Mouse (Mus musculus): ENCODE measurements around the gene Gm16485. TPM values are rescaled to one million over a fixed set of nuclear protein-coding genes. Genes with fewer than 3 reads are reported as not detected.

Gene Gm16485
- polyA plus RNA-seq (2014; fragmentation: Nextera tagmentation; extraction: Ambion mirVana): 0.45 and 0.55 TPM in 2 replicates

GRCm38 (mm10) chr9:8971491-8971890 lies at the start of gene Gm16485:
Gm16485 (plus strand) TSS chr9:8971791.
- Histone ChIP-seq H3K9me3 (ENCODE audit: control insufficient read depth, low read length) (no peaks in the 10 kb centered on the region), H3K36me3 (ENCODE audit: control insufficient read depth, insufficient read depth, low read length) (no peaks in the 10 kb centered on the region), H3K4me3 (replicated peaks; ENCODE audit: low read depth, low read length) (no peak within 1 kb of the TSS), H3K27ac (replicated peaks; ENCODE audit: low read depth, low read length) (no peak within 1 kb of the TSS), H3K27me3 (ENCODE audit: control insufficient read depth, insufficient read depth, low read length) (no peaks in the 10 kb centered on the region), H3K4me2 (ENCODE audit: low read length) (no peak within 1 kb of the TSS), H3K4me1 (ENCODE audit: control insufficient read depth, insufficient read depth, low read length) (no peaks in the 10 kb centered on the region), H3K9ac (replicated peaks; ENCODE audit: low read length) (no peak within 1 kb of the TSS)
- DNase-seq (no peak), ATAC-seq (ENCODE audit: low FRiP score, low TSS enrichment) (no peak)
- 77% methylated on average over 2 of the region's 2 CpGs for WGBS

DNA sequence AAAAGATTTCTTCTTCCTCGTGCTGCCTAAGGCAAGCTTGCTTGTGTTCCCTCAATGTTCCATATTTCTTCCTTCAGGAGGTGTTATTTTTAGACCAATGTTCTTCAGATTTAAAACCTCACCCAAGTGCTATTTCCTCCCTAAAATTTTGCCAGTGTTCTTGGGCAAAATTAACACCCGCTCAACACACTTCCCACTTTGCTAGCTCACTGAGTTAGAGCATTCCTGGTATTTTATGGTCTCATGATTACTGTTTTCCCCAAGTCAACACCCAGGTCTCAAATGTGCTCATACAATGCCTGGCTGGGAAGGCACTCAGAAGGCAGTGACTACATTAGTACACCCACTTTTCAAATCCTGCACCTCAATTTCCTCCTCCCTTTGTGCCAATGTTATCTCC lies 44.0 kb upstream of the Gm16485 start:
- H3K4me2 ChIP-seq (ENCODE audit: low read length): no peak overlapping the region
- H3K36me3 ChIP-seq (ENCODE audit: control insufficient read depth, insufficient read depth, low read length): no peaks in the 10 kb centered on the region
- ATAC-seq (ENCODE audit: low FRiP score, low TSS enrichment) (no peak), DNase-seq (no peak)
- H3K27ac ChIP-seq (replicated peaks; ENCODE audit: low read depth, low read length): no peak overlapping the region
- H3K27me3 ChIP-seq (ENCODE audit: control insufficient read depth, insufficient read depth, low read length): no peaks in the 10 kb centered on the region
- 93% methylated on average over 2 of the region's 2 CpGs for WGBS
- H3K4me1 ChIP-seq (ENCODE audit: control insufficient read depth, insufficient read depth, low read length): no peaks in the 10 kb centered on the region
- no peak overlapping the region for H3K4me3 ChIP-seq (replicated peaks; ENCODE audit: low read depth, low read length)
- H3K9me3 ChIP-seq (ENCODE audit: control insufficient read depth, low read length): no peaks in the 10 kb centered on the region
- H3K9ac ChIP-seq (replicated peaks; ENCODE audit: low read length): no peak overlapping the region

- Histone ChIP-seq H3K9me3 (ENCODE audit: control insufficient read depth, low read length) (no peaks in the 10 kb centered on the region; the same call in 1 of the 2 replicates), H3K9ac (replicated peaks; ENCODE audit: low read length) (no peak overlapping the region), H3K27ac (replicated peaks; ENCODE audit: low read depth, low read length) (no peak overlapping the region), H3K27me3 (ENCODE audit: control insufficient read depth, insufficient read depth, low read length) (no peaks in the 10 kb centered on the region), H3K36me3 (ENCODE audit: control insufficient read depth, insufficient read depth, low read length) (no peaks in the 10 kb centered on the region), H3K4me2 (ENCODE audit: low read length) (no peak overlapping the region), H3K4me3 (replicated peaks; ENCODE audit: low read depth, low read length) (no peak overlapping the region), H3K4me1 (ENCODE audit: control insufficient read depth, insufficient read depth, low read length) (no peaks in the 10 kb centered on the region)
- no peak for DNase-seq
- WGBS: 44% methylated on average over 1 of the region's 1 CpGs
- no peak for ATAC-seq (ENCODE audit: low FRiP score, low TSS enrichment)
Measured at GRCm38 (mm10) chr9:8937753-8938152, 33.8 kb upstream of the Gm16485 start.

DNA sequence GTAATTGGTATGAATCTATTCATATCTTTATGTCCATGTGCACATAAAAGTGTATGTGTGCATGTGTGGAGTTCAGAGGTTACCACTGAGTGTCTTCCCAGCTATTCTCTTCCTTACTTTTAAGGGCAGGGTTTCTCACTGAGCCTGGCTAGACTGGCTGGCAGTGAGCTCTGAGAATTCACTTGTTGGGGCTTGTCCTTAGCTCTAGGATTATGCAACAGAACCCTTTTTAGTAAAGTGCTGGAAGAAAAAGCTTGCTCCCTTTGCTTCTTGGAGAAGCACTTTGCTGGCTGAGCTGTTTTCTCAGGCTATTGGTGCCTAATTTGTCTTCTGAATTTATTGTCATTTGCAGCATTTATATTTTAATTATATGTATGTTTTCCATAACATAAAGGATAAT lies 18.3 kb upstream of the Gm16485 start:
- no peak overlapping the region for H3K27ac ChIP-seq (replicated peaks; ENCODE audit: low read depth, low read length)
- H3K9ac ChIP-seq (replicated peaks; ENCODE audit: low read length): no peak overlapping the region
- DNase-seq (no peak), ATAC-seq (ENCODE audit: low FRiP score, low TSS enrichment) (no peak)
- no peaks in the 10 kb centered on the region for H3K4me1 ChIP-seq (ENCODE audit: control insufficient read depth, insufficient read depth, low read length)
- no peak overlapping the region for H3K4me3 ChIP-seq (replicated peaks; ENCODE audit: low read depth, low read length)
- no peaks in the 10 kb centered on the region for H3K36me3 ChIP-seq (ENCODE audit: control insufficient read depth, insufficient read depth, low read length)
- H3K4me2 ChIP-seq (ENCODE audit: low read length): no peak overlapping the region
- H3K27me3 ChIP-seq (ENCODE audit: control insufficient read depth, insufficient read depth, low read length): no peaks in the 10 kb centered on the region
- H3K9me3 ChIP-seq (ENCODE audit: control insufficient read depth, low read length): no peaks in the 10 kb centered on the region

DNA sequence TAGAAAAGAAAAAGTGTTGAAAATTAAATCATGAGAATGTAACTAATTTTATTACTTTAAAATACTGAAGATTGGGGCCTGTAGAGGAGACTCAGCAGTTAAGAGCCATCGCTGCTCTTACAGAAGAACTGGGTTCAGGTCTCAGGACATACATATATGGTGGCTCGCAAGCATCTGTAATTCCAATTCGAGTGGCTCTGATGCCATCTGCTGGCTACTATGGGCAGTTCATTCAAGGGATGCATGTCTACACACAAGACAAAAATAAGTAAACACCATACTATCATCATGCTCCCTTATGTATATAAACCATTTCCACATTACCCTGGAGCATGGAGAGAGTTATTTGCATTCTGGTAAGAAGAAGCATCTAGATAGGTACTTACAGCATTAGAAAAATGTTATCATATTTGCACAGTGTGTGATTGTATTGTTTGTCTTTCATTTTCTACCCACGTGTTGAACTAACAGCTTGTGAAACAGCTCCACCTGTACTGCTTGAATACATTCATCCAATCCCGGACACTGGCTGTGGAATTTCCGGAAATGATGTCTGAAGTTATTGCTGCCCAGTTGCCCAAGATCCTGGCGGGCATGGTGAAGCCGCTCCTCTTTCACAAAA lies 7.0 kb upstream of the Gm16485 start:
- Histone ChIP-seq H3K4me3 (replicated peaks; ENCODE audit: low read depth, low read length) (no peak overlapping the region), H3K27me3 (ENCODE audit: control insufficient read depth, insufficient read depth, low read length) (no peaks in the 10 kb centered on the region), H3K27ac (replicated peaks; ENCODE audit: low read depth, low read length) (no peak overlapping the region), H3K9me3 (ENCODE audit: control insufficient read depth, low read length) (no peaks in the 10 kb centered on the region), H3K9ac (replicated peaks; ENCODE audit: low read length) (no peak overlapping the region), H3K4me1 (ENCODE audit: control insufficient read depth, insufficient read depth, low read length) (no peaks in the 10 kb centered on the region), H3K4me2 (ENCODE audit: low read length) (no peak overlapping the region), H3K36me3 (ENCODE audit: control insufficient read depth, insufficient read depth, low read length) (no peaks in the 10 kb centered on the region)
- DNase-seq (peak; percentile 66), ATAC-seq (ENCODE audit: low FRiP score, low TSS enrichment) (peak; percentile 46)
- 65% methylated on average over 8 of the region's 8 CpGs for WGBS

DNA sequence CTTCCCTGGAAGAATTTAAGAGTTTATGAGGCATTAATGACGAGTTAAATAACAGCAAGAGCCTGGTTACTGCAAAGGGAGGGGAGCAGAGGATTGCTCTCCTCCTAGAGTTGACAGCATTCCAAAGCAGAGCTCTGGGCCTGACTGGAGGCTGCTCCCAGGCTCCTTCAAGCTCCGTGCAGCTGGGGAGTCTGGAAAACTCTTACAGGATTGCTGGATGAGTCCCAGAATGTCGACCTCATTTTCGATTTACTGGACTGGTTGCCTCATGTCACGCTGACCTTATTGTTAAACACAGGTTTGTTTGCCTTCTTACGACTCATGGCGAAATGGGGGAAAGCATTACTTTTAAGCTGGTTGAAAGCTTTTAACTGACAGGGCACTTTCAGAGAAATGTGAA lies 1.4 kb upstream of the Gm16485 start:
- no peak overlapping the region for H3K9ac ChIP-seq (replicated peaks; ENCODE audit: low read length)
- no peak overlapping the region for H3K4me3 ChIP-seq (replicated peaks; ENCODE audit: low read depth, low read length)
- no peaks in the 10 kb centered on the region for H3K36me3 ChIP-seq (ENCODE audit: control insufficient read depth, insufficient read depth, low read length)
- H3K27me3 ChIP-seq (ENCODE audit: control insufficient read depth, insufficient read depth, low read length): no peaks in the 10 kb centered on the region
- no peaks in the 10 kb centered on the region for H3K4me1 ChIP-seq (ENCODE audit: control insufficient read depth, insufficient read depth, low read length)
- no peaks in the 10 kb centered on the region for H3K9me3 ChIP-seq (ENCODE audit: control insufficient read depth, low read length)
- no peak overlapping the region for H3K27ac ChIP-seq (replicated peaks; ENCODE audit: low read depth, low read length)
- ATAC-seq (ENCODE audit: low FRiP score, low TSS enrichment): no peak
- DNase-seq: no peak
- H3K4me2 ChIP-seq (ENCODE audit: low read length): no peak overlapping the region
- 76% methylated on average over 7 of the region's 7 CpGs for WGBS

DNA sequence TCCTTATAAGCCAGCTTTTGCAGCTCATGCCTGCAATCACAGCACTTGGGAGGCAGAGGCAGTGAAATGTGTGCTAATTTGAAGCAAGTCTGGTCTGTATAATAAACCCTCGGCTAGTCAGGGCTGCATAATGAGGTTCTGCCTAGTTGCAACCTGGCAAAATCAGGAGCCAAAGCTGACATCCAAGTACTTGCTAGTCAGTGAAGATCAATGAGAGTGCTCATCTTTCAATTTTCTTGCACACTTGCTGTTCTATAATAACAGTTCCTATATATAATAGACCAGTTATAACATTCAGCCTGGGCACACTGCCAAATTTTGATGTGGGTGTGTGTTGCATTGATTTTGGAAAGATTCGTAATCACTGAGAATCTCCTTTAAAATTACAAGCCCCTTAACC lies 6.2 kb downstream of the Gm16485 start:
- DNase-seq: peak; percentile 23
- H3K4me3 ChIP-seq (replicated peaks; ENCODE audit: low read depth, low read length): no peak overlapping the region
- no peak overlapping the region for H3K9ac ChIP-seq (replicated peaks; ENCODE audit: low read length)
- H3K27ac ChIP-seq (replicated peaks; ENCODE audit: low read depth, low read length): no peak overlapping the region
- WGBS: 61% methylated on average over 2 of the region's 2 CpGs
- ATAC-seq (ENCODE audit: low FRiP score, low TSS enrichment): no peak
- no peaks in the 10 kb centered on the region for H3K9me3 ChIP-seq (ENCODE audit: control insufficient read depth, low read length)
- H3K4me1 ChIP-seq (ENCODE audit: control insufficient read depth, insufficient read depth, low read length): no peaks in the 10 kb centered on the region
- no peaks in the 10 kb centered on the region for H3K36me3 ChIP-seq (ENCODE audit: control insufficient read depth, insufficient read depth, low read length)
- no peak overlapping the region for H3K4me2 ChIP-seq (ENCODE audit: low read length)
- no peaks in the 10 kb centered on the region for H3K27me3 ChIP-seq (ENCODE audit: control insufficient read depth, insufficient read depth, low read length)

DNA sequence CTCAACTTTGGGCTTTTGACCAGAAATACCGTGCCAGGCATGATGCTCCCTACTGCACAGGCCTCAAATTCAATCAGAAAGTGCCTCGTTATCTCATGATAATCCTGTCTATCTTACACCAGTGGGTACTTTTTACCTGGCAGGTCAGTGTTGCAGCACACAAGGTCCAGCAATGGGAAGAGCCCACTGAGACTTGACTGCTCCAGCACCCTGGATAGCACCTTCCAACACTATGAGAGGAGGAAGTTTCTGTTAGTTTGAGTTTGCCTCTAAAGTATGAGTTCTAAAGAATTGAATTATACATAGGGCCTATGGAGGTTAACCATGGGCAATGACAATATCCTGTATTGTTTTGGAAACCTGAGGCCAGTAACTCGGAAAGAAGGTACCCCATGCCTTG lies 10.7 kb downstream of the Gm16485 start:
- 80% methylated on average over 3 of the region's 3 CpGs for WGBS
- Histone ChIP-seq H3K9ac (replicated peaks; ENCODE audit: low read length) (no peak overlapping the region), H3K27me3 (ENCODE audit: control insufficient read depth, insufficient read depth, low read length) (no peaks in the 10 kb centered on the region), H3K4me2 (ENCODE audit: low read length) (no peak overlapping the region), H3K4me3 (replicated peaks; ENCODE audit: low read depth, low read length) (no peak overlapping the region), H3K4me1 (ENCODE audit: control insufficient read depth, insufficient read depth, low read length) (no peaks in the 10 kb centered on the region), H3K36me3 (ENCODE audit: control insufficient read depth, insufficient read depth, low read length) (no peaks in the 10 kb centered on the region), H3K27ac (replicated peaks; ENCODE audit: low read depth, low read length) (no peak overlapping the region), H3K9me3 (ENCODE audit: control insufficient read depth, low read length) (no peaks in the 10 kb centered on the region)
- ATAC-seq (ENCODE audit: low FRiP score, low TSS enrichment) (no peak), DNase-seq (no peak)

DNA sequence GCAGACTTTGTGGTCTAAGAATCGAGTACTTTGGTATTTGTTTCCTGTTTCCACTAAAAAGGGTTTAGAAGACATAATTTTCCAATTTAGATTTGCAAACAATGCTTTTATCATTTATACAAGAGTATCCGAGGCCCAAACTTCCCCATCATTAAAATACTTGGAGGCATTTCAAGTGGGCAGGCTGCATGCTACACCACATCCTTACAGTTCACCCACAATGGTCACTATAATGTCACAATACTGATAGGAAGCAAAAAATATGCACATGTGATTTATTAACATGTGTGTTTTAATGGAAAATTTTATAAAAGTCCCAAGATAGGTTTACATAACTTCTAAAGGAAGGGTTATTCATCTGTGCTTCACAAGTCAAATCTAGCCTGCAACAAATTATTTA lies 24.9 kb downstream of the Gm16485 start:
- H3K9ac ChIP-seq (replicated peaks; ENCODE audit: low read length): no peak overlapping the region
- no peak for ATAC-seq (ENCODE audit: low FRiP score, low TSS enrichment)
- H3K27ac ChIP-seq (replicated peaks; ENCODE audit: low read depth, low read length): no peak overlapping the region
- H3K27me3 ChIP-seq (ENCODE audit: control insufficient read depth, insufficient read depth, low read length): no peaks in the 10 kb centered on the region
- H3K36me3 ChIP-seq (ENCODE audit: control insufficient read depth, insufficient read depth, low read length): no peaks in the 10 kb centered on the region
- no peaks in the 10 kb centered on the region for H3K4me1 ChIP-seq (ENCODE audit: control insufficient read depth, insufficient read depth, low read length)
- DNase-seq: no peak
- H3K9me3 ChIP-seq (ENCODE audit: control insufficient read depth, low read length): no peaks in the 10 kb centered on the region
- 80% methylated on average over 2 of the region's 2 CpGs for WGBS
- H3K4me2 ChIP-seq (ENCODE audit: low read length): no peak overlapping the region
- H3K4me3 ChIP-seq (replicated peaks; ENCODE audit: low read depth, low read length): no peak overlapping the region

All from midbrain, embryonic 14.5 days (tissue).